Mouse (Mus musculus): Measurements from ENCODE around the gene Mctp1.
"Not testable (repeated sequence)": the region's sequence is repeated elsewhere in the genome, so short reads cannot be mapped to it uniquely, and the experiment has no call there.

Gene Mctp1

GRCm38 (mm10) chr13:76481601-76482000 lies 97.3 kb downstream of the Mctp1 start:
- no peak for DNase-seq (ENCODE audit: low spot score in 2 of 2)

GRCm38 (mm10) chr13:76482998-76483397 lies 98.7 kb downstream of the Mctp1 start:
- DNase-seq (ENCODE audit: low spot score in 2 of 2) = no peak

- DNase-seq (ENCODE audit: low spot score in 2 of 2) = no peak
These were observed 99.9 kb downstream of the Mctp1 start for GRCm38 (mm10) chr13:76484086-76484709.

- no peak for DNase-seq (ENCODE audit: low spot score in 2 of 2)
These were observed 131.6 kb downstream of the Mctp1 start for GRCm38 (mm10) chr13:76515896-76516295.

GRCm38 (mm10) chr13:76523170-76523569 lies 138.8 kb downstream of the Mctp1 start:
- DNase-seq (ENCODE audit: low spot score in 2 of 2) = no peak

GRCm38 (mm10) chr13:76527326-76527725 lies 143.0 kb downstream of the Mctp1 start:
- DNase-seq (ENCODE audit: low spot score in 2 of 2) = no peak

- DNase-seq (ENCODE audit: low spot score in 2 of 2) = no peak
These were observed 143.4 kb downstream of the Mctp1 start for GRCm38 (mm10) chr13:76527751-76528150.

GRCm38 (mm10) chr13:76529915-76530314 lies 145.6 kb downstream of the Mctp1 start:
- DNase-seq (ENCODE audit: low spot score in 2 of 2) = no peak

- no peak for DNase-seq (ENCODE audit: low spot score in 2 of 2)
These were observed 146.7 kb downstream of the Mctp1 start for GRCm38 (mm10) chr13:76530867-76531504.

GRCm38 (mm10) chr13:76547854-76548253 lies 163.5 kb downstream of the Mctp1 start:
- DNase-seq (ENCODE audit: low spot score in 2 of 2) = no peak

- no peak for DNase-seq (ENCODE audit: low spot score in 2 of 2)
These were observed 176.6 kb downstream of the Mctp1 start for GRCm38 (mm10) chr13:76560918-76561317.

- no peak for DNase-seq (ENCODE audit: low spot score in 2 of 2)
These were observed 177.3 kb downstream of the Mctp1 start for GRCm38 (mm10) chr13:76561594-76561993.

GRCm38 (mm10) chr13:76564061-76564460 lies 179.7 kb downstream of the Mctp1 start:
- DNase-seq (ENCODE audit: low spot score in 2 of 2) = no peak

GRCm38 (mm10) chr13:76566024-76566423 lies 181.7 kb downstream of the Mctp1 start:
- no peak for DNase-seq (ENCODE audit: low spot score in 2 of 2)

GRCm38 (mm10) chr13:76567448-76567847 lies 183.1 kb downstream of the Mctp1 start:
- DNase-seq (ENCODE audit: low spot score in 2 of 2) = no peak

GRCm38 (mm10) chr13:76568569-76569211 lies 184.4 kb downstream of the Mctp1 start:
- DNase-seq (ENCODE audit: low spot score in 2 of 2) = no peak

- peak in 1 of 2 experiments; percentile 6 for DNase-seq (ENCODE audit: low spot score in 2 of 2)
These were observed 195.1 kb downstream of the Mctp1 start for GRCm38 (mm10) chr13:76579414-76579813.

GRCm38 (mm10) chr13:76585447-76585846 lies 201.1 kb downstream of the Mctp1 start:
- DNase-seq (ENCODE audit: low spot score in 2 of 2) = no peak

- not testable (repeated sequence) for DNase-seq (ENCODE audit: low spot score in 2 of 2)
These were observed 206.4 kb downstream of the Mctp1 start for GRCm38 (mm10) chr13:76590709-76591108.

GRCm38 (mm10) chr13:76591189-76591588 lies 206.9 kb downstream of the Mctp1 start:
- DNase-seq (ENCODE audit: low spot score in 2 of 2) = no peak

- no peak for DNase-seq (ENCODE audit: low spot score in 2 of 2)
These were observed 207.4 kb downstream of the Mctp1 start for GRCm38 (mm10) chr13:76591692-76592091.

- DNase-seq (ENCODE audit: low spot score in 2 of 2) = no peak
These were observed 208.6 kb downstream of the Mctp1 start for GRCm38 (mm10) chr13:76592908-76593307.

- DNase-seq (ENCODE audit: low spot score in 2 of 2) = no peak
These were observed 212.7 kb downstream of the Mctp1 start for GRCm38 (mm10) chr13:76597005-76597404.
